Mouse (Mus musculus) adrenal gland, postnatal 36 days (tissue): ENCODE data around the gene Olfr764-ps1. TPM values are rescaled to one million over a fixed set of nuclear protein-coding genes. Genes with fewer than 3 reads are reported as not detected.
A peak's percentile ranks its signal among the peaks of the same experiment; 100 is the strongest.
"Not testable (repeated sequence)": the region's sequence is repeated elsewhere in the genome, so short reads cannot be mapped to it uniquely, and the experiment has no call there.

ENCODE experiments used
- DNase-seq, 2 experiments: peaks; one replicate each; pipeline ENCODE4 v3.0.0; 2021; ENCODE audit warnings: mixed read lengths in 1 of 2
- long read RNA-seq, 2 experiments: library from polyadenylated mRNA; stranded (forward); transcript quantifications; one replicate each; pipeline ENCODE4 v2.0.0; 2021; ENCODE audit warnings: borderline sequencing depth in 2 of 2
- total RNA-seq, 2 experiments: library from RNA; stranded (reverse); gene quantifications; 2 replicates each; pipeline ENCODE4 v1.2.3; 2021

Gene Olfr764-ps1
- total RNA-seq: not detected
- long read RNA-seq, experiment 1: 0 reads
- long read RNA-seq, experiment 2: 0 reads

DNA sequence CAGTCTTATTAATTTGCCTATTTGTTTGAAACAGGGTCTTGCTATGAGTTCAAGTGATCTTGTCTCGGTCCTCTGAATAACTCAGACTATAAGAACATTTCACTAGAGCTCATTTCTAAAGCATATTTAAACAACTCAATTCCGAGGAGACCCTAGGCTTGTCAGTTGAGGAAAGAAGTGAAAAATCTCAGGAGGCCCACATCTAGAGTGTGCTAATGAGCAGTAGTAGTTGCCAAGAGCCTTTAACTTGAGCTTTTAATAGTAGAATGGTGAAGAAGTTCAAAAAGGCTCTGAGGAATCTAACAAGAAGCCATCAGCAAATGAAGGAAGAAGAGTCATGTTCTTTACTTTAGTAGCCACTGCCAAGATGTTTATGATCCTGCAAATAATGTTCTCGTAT is at the start of gene Olfr764-ps1:
Gene Olfr764-ps1 (minus strand): TSS at position 101 of the 400 bp plus-strand sequence.
- DNase-seq: no peak

DNA sequence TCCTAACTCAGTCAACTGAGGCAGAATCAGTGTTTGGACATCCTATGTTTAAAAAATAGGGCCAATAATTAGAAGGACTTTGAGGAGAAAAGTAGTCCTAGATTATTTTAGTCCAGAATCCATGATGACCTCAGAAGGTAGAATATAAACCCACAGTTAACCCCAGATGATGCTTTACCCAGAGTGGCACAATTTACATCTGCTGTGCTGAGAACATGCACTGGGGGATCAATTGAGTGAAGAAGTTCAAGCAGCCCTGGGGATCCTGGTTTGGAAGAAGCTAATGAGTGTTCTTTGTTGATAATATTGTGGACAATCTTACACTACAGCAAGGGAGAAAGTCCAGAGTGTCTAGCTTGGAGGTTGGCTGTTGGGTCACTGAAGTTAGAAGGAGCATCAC is 43.1 kb upstream of the Olfr764-ps1 start, which contains the start of gene Olfr767:
Gene Olfr767 (minus strand): TSS at position 101 of the 400 bp plus-strand sequence.
- not testable (repeated sequence) for DNase-seq

DNA sequence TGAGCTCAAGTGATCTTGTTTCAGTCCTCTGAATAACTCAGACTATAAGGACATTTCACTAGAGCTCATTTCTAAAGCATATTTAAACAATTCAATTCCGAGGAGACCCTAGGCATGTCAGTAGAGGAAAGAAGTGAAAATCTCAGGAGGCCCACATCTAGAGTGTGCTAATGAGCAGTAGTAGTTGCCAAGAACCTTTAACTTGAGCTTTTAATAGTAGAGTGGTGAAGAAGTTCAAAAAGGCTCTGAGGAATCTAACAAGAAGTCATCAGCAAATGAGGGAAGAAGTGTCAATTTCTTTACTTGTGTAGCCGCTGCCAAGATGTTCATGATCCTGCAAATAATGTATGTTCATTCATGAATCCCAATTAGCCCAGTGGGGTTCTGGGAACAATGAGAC is 29.2 kb upstream of the Olfr764-ps1 start, which contains the start of gene Olfr766-ps1:
Gene Olfr766-ps1 (minus strand): TSS at position 101 of the 400 bp plus-strand sequence.
- no peak for DNase-seq

DNA sequence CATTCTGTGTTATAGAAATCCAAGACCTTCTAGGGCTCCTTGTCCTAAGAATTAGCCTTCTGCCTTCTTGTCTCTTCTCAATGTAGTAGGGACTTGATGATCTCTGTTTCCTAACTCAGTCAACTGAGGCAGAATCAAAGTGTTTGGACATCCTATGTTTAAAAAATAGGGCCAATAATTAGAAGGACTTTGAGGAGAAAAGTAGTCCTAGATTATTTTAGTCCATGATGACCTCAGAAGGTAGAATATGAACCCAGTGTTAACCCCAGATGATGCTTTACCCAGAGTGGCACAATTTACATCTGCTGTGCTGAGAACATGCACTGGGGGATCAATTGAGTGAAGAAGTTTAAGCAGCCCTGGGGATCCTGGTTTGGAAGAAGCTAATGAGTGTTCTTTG is 10.2 kb upstream of the Olfr764-ps1 start, which contains the start of gene Olfr765:
Gene Olfr765 (minus strand): TSS at position 101 of the 400 bp plus-strand sequence.
- DNase-seq: not testable (repeated sequence)

DNA sequence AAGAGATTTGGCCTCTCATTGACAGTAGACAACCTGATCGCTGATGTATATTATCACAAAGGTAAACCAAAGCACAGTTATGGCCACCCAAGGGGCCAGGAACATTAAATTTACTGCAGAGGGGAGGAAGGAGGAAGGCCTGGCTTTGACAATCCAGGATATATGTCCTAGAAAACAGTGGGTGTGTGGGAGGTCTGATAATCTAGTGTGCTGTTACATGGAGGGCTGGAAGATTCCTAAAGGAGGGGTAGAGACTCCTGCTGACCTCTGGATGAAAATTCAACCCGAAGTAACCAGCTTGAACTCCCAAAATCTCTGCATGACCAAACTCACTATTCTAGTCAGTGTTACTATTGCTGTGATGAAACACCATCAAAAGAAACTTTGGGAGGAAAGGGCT is 11.4 kb downstream of the Olfr764-ps1 start:
- no peak for DNase-seq

DNA sequence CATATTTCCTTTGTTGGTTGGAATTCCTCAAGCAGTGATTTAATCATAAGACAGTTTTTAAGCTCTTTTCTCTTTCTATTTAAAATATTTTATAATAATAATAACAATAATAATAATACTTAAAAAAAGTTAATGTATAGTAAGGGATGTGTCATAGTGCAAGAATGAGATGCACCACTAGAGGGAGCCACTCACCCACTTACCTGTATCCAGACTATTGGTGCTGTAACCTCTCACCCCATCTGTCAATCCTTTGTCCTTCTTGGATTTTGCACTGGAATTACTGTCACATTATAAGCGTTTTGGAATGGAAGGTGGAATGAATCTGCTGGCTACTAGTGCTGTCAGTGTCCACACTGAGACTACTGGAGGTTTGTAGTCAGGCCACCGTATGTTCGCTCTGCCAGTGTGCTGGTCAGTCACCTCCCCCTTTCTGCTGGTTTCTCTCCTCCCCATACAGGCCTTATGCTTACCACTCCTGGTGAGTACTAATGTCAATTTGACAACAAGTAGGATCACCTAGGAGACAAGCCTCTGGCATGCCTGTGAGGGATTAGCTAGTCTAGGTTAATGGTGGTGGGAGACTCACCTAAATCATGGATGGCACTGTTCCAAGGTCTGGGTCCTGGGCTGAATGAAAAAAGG is 13.6 kb downstream of the Olfr764-ps1 start:
- DNase-seq: peak; percentile 21 to 52

DNA sequence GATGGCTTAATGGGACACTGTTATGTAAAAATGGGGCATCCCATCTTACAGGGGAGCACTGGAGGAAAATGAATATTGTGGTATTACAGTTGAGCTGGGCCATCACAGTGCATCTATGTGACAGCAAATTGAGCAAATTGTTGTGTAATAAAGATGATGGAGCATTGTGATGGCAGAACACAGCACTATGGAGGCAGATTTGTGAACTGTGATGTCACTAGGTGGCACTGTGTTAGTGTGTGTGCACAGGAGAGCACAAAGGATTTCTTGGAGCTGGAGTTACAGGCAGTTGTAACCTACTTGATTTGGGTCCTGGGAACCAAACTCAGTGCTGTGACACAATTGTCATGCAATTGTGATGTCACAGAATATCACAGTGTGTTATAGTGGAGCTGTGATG is 16.4 kb downstream of the Olfr764-ps1 start:
- DNase-seq: no peak

DNA sequence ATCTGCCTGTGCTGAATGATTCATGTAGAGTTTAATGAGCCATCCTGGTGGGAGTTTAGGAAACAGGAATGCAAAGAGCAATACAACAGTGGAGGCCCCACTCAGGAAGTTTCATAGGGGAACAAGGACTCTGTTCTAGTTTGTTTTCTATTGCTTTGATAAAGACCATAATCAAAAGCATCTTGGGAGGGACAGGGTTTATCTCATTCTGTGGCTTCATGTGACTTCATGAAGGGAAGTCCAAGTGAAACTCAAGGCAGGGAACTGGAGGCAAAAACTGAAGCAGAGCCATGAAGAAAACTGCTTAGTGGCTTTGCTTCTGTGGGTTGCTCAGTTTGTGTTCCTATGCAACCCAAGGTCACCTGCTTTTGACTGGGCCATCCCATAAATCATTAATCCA is 25.2 kb downstream of the Olfr764-ps1 start:
- no peak for DNase-seq

DNA sequence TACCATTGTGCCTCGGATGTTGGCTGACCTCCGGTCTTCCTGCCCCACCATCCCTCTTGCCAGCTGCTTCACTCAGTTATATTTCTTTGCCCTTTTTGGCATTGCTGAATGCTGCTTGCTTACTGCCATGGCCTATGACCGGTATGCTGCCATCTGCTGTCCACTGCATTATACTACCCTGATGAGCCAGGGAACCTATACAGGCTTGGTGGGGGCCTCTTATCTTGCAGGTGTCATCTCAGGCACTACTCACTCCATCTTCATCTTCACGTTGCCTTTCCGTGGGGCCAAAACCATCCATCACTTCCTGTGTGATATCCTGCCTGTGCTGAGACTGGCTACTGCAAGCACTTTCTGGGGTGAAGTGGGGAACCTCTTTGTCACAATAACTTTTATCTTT is 28.2 kb downstream of the Olfr764-ps1 start:
- DNase-seq: not testable (repeated sequence)

DNA sequence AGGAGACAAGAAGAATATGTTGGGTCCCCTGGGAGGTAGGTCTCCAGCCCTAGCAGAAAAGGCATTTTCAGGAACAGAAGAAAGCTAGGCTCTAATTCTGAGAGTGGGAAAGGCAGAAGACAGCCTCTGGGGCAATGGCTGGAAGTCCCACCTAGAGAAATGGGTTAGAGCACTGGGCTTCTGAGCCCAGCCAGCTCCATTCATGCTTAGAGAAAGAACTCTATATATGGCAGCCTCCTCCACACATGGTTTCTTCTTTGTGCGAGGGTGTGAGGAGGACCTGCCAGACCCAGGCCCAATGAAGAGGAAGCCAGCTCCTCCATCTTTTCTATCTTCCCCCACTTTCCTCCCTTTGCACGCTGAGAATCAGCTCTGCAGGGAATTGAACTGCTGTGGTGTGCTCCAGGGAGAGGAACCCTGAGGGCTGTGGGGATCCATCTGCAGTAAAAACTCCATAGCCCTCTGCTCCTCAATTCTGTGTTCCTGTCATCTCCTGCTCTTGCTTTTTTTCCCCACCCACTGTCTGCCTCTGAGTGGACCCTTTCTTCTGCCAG is 29.3 kb downstream of the Olfr764-ps1 start, which contains the start of gene Olfr763:
Gene Olfr763 (plus strand): TSS at position 504 of the 554 bp plus-strand sequence.
- DNase-seq: no peak

DNA sequence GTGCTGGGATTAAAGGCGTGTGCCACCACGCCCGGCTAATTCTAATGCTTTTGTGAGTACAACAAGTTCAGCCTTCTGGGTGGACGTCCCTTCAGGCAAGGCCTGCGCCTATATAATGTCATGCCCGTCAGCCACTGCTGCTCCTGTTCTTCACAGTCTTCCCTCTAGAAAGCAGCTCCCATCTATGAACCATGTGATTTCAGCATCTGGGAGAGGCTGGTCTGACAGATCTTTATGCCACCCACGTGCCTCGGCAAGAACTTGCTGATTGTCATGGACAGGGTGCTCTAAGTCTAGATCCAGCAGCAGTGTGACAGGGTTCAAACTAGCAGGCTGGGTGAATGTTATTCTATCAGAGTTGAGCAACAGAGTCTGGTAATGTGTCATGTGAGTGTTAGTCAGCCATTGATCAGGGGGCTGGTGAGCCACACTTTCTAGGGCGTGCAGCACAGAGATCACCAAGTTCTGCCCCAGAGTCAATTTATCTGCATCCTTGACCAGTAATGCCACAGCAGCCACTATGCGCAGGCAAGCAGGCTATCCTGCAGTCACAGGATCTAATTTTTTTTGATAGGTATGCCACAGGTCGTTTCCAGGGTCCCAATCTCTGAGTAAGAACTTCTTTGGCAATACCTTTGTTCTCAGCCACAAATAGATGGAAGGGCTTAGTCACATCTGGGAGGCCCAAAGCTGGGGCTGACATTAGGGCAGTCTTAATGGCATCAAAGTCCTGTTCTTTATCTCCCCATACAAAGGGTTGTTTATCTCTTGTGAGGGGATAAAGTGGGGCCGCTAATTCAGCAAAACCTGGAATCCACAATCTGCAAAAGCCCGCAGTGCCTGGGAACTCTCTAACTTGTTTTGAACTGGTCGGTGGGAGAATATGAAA is 35.4 kb downstream of the Olfr764-ps1 start:
- no peak for DNase-seq

DNA sequence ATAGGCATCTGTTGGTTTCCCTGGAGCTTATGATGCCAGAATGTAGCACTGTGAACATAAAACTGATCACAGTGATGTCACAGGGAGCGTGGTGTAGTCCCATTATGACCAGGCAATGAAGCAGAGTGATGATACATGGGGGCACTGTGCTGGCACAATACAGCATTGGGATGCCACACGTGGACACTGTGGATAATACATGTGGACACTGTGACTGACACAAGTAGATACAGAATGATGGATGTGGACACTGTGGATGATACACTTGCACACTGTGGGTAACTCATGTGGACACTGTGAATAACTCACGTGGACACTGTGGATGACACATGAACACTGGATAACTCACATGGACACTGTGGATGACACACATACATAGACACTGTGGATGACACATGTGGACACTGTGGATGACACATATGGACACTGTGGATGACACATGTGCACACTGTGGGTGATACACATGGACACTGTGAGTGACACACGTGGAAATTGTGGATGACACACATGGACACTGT is 43.1 kb downstream of the Olfr764-ps1 start:
- DNase-seq: no peak

DNA sequence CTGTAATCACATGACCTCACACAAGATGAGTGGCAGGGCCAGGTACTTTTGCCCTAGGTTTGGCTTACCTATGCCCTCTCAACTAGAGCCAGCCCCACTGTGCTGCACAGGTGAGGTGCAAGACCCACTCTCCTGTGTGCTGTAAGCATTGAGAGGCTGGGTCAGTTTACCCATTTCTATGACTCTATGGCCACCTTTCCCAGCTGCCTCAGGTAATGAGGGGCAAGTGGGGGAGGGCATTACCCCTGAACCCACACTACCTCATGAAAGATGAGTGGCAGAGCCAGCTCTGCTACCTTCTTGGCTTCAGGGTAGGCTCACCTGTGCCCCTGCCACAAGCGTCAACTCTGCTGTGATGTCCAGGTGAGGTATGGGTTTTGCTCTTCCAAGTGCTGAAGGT is 43.9 kb downstream of the Olfr764-ps1 start:
- no peak for DNase-seq

DNA sequence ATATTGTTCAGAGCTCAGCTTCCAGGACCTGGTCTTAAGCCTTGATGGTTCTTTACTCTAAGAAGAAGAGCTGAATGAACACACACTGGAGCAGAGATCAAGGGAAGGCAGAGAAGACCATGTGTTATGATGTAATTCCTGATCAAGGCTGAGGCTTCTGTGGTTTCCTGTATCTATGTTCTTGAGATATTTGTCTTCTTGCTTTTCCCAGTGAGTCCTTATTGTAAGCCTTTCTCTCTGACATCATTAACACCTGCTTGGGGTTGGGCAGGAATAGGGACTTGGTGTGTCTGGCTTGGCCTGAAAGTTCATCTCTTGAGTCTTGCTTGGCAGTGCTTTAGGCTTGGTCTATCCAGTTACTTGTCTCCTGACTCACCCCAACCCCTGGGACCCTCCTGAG is 48.7 kb downstream of the Olfr764-ps1 start:
- DNase-seq: no peak

DNA sequence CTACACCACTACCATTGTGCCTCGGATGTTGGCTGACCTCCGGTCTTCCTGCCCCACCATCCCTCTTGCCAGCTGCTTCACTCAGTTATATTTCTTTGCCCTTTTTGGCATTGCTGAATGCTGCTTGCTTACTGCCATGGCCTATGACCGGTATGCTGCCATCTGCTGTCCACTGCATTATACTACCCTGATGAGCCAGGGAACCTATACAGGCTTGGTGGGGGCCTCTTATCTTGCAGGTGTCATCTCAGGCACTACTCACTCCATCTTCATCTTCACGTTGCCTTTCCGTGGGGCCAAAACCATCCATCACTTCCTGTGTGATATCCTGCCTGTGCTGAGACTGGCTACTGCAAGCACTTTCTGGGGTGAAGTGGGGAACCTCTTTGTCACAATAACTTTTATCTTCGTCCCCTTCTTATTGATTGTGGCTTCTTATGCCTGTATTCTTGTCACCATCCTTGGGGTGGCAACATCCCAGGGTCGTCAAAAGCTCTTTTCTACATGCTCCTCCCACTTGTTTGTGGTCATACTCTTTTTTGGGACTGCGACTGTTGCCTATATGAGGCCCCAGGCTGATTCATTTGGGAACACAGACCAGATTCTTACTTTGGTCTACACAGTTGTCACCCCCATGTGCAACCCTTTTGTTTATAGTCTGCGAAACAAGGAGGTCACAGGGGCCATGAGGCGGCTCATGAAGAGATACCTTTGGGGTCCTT is 49.4 kb downstream of the Olfr764-ps1 start:
- DNase-seq: not testable (repeated sequence)

DNA sequence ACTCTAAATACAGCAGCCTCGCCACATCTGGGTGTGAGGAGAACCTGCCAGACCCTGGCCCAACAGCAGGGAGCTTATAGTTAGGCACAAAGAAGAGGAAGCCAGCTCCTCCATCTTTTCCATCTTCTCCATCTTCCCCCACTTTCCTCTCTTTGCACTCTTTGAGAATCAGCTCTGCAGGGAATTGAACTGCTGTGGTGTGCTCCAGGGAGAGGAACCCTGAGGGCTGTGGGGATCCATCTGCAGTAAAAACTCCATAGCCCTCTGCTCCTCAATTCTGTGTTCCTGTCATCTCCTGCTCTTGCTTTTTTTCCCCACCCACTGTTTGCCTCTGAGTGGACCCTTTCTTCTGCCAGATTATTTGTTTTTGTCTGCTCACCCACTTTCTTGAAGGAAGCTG is 50.6 kb downstream of the Olfr764-ps1 start, which contains the start of gene Olfr9:
Gene Olfr9 (plus strand): TSS at position 301 of the 400 bp plus-strand sequence.
- not testable (repeated sequence) for DNase-seq

Other genes starting within 250 kb of the Olfr764-ps1 start
- 10 to 100 TPM; 39.7 to 57.0 TPM for gene Mmp19, start 249.0 kb downstream of the Olfr764-ps1 start, total RNA-seq
- gene Dnajc14, start 235.8 kb downstream of the Olfr764-ps1 start, total RNA-seq: 10 to 100 TPM; 60.1 to 77.1 TPM
- gene Tmem198b, start 235.5 kb downstream of the Olfr764-ps1 start, total RNA-seq: 1 to 10 TPM; 7.6 to 8.9 TPM
- 10 to 100 TPM; 50.4 to 60.8 TPM for gene Sarnp, start 222.6 kb downstream of the Olfr764-ps1 start, total RNA-seq
- gene Ormdl2, start 218.3 kb downstream of the Olfr764-ps1 start, total RNA-seq: 10 to 100 TPM; 41.8 to 43.8 TPM
- gene Gdf11, start 148.2 kb downstream of the Olfr764-ps1 start, total RNA-seq: 1 to 10 TPM; 1.7 to 2.3 TPM
- gene Cd63, start 138.9 kb downstream of the Olfr764-ps1 start, total RNA-seq: 100 to 1,000 TPM; 285 to 398 TPM
- 10 to 100 TPM; 12.0 to 14.0 TPM for gene Rdh5, start 117.0 kb downstream of the Olfr764-ps1 start, total RNA-seq
- gene Bloc1s1, start 115.9 kb downstream of the Olfr764-ps1 start, total RNA-seq: 100 to 1,000 TPM; 187 to 198 TPM
- 10 to 100 TPM; 10.4 to 16.0 TPM for gene Itga7, start 106.1 kb downstream of the Olfr764-ps1 start, total RNA-seq
- under 1 TPM; 0.30 to 0.76 TPM for gene Mettl7b, start 78.9 kb downstream of the Olfr764-ps1 start, total RNA-seq
- gene Olfr9, start 50.5 kb downstream of the Olfr764-ps1 start, total RNA-seq: not detected
- not detected for gene Olfr763, start 29.1 kb downstream of the Olfr764-ps1 start, total RNA-seq
- not detected for gene Olfr765, start 10.1 kb upstream of the Olfr764-ps1 start, total RNA-seq
- gene Olfr766-ps1, start 29.1 kb upstream of the Olfr764-ps1 start, total RNA-seq: not detected
- gene Olfr767, start 43.0 kb upstream of the Olfr764-ps1 start, total RNA-seq: not detected
- not detected for gene Olfr768, start 59.5 kb upstream of the Olfr764-ps1 start, total RNA-seq
- not detected for gene Olfr769, start 78.0 kb upstream of the Olfr764-ps1 start, total RNA-seq
- not detected for gene Olfr770, start 99.1 kb upstream of the Olfr764-ps1 start, total RNA-seq
- gene Olfr771, start 124.9 kb upstream of the Olfr764-ps1 start, total RNA-seq: not detected
- gene Olfr772, start 138.0 kb upstream of the Olfr764-ps1 start, total RNA-seq: not detected
- gene Olfr773, start 147.5 kb upstream of the Olfr764-ps1 start, total RNA-seq: not detected
- gene Olfr774, start 196.3 kb upstream of the Olfr764-ps1 start, total RNA-seq: not detected
- gene Olfr775, start 208.5 kb upstream of the Olfr764-ps1 start, total RNA-seq: not detected
- not detected for gene Olfr776, start 219.2 kb upstream of the Olfr764-ps1 start, total RNA-seq
- not detected for gene Olfr777, start 231.6 kb upstream of the Olfr764-ps1 start, total RNA-seq